Mouse (Mus musculus) kidney, embryonic 14.5 days (tissue): ENCODE results near the gene Pnliprp1. TPM values are rescaled to one million over a fixed set of nuclear protein-coding genes. Genes with fewer than 3 reads are reported as not detected.

Experiments used
- ATAC-seq: fragments of 200-750 bp; cut with Nextera tagmentation; 2 replicates; pipeline ENCODE4 v1.8.0; 2017; ENCODE audit warnings: moderate number of reproducible peaks, mild to moderate bottlenecking, moderate TSS enrichment, moderate library complexity; ENCODE audit not compliant: low FRiP score, low TSS enrichment
- H3K27ac ChIP-seq: fragments of 300-500 bp; sonication (generic); 2 replicates; pipeline ENCODE4 v1.5.1; 2014; ENCODE audit warnings: low read depth, mild to moderate bottlenecking, low read length, moderate library complexity, mixed read lengths
- H3K27me3 ChIP-seq: fragments of 300-500 bp; sonication (generic); 2 replicates; pipeline ENCODE4 v1.6.1; 2014; ENCODE audit warnings: mild to moderate bottlenecking, low read length; ENCODE audit not compliant: control insufficient read depth, insufficient read depth
- H3K36me3 ChIP-seq: fragments of 300-500 bp; sonication (generic); 2 replicates; pipeline ENCODE4 v1.6.1; 2014; ENCODE audit warnings: low read length, mixed read lengths; ENCODE audit not compliant: control insufficient read depth, insufficient read depth
- H3K4me1 ChIP-seq: fragments of 300-500 bp; sonication (generic); 2 replicates; pipeline ENCODE4 v1.6.1; 2014; ENCODE audit warnings: low read length, mixed read lengths; ENCODE audit not compliant: control insufficient read depth, insufficient read depth
- H3K4me2 ChIP-seq: fragments of 300-500 bp; sonication (generic); replicated peaks from 2 replicates; pipeline ENCODE4 v1.6.1; 2014; ENCODE audit warnings: low read depth, mild to moderate bottlenecking, low read length
- H3K4me3 ChIP-seq: fragments of 300-500 bp; sonication (generic); 2 replicates; pipeline ENCODE4 v1.5.1; 2014; ENCODE audit warnings: mild to moderate bottlenecking, low read length
- H3K9ac ChIP-seq: fragments of 300-500 bp; sonication (generic); 2 replicates; pipeline ENCODE4 v1.6.1; 2014; ENCODE audit warnings: low read depth, mild to moderate bottlenecking, low read length, moderate library complexity
- H3K9me3 ChIP-seq: fragments of 300-500 bp; sonication (generic); 2 replicates; pipeline ENCODE4 v1.6.1; 2016; ENCODE audit warnings: low read length; ENCODE audit not compliant: control insufficient read depth
- WGBS: fragments of 180-500 bp; shearing (Covaris S2); extraction: QIAGEN DNeasy Blood & Tissue Kit; methylation state at CpG from one replicate; pipeline ENCODE4 v1.1.7; 2014; 5-methylcytosine and 5-hydroxymethylcytosine counted together
- polyA plus RNA-seq: library from polyadenylated mRNA; unstranded; fragments of >200 nt; fragmentation: Nextera tagmentation; extraction: Ambion mirVana; gene quantifications from 2 replicates; pipeline ENCODE4 v1.2.1, GENCODE M21; 2014

The Pnliprp1 gene
- polyA plus RNA-seq, result 0.53 and 0.87 TPM in 2 replicates

DNA sequence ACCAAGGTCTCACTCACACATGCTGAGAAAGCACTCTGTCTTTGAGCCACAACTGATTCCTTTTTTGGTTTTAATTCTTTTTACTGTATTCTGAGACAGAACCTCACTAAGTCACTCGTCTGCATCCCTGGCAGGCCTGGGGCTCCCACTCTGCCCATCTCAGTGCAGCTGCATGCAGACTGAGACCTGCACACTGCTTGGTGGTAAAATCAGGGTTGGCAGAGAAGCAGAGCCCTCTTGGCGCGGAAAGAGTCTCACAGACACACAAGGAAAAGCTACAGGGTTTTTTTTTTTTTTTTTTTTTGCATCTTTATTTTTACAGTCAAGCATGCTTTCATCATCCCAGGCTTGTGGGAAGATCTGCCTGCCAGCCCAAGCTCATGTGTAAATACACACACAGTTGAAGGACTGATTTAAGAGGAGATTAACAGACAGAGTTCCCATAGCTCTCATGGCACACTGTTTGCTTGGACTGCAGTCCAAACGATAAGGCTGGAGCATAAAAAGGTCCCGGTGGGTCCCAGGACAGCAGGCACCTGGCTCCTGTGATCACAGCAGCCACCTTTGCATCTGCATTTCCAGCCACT is at the start of gene Pnliprp1:
TSS of gene Pnliprp1 (plus strand) at position 443 of the 587 bp plus-strand sequence.
- H3K4me3 ChIP-seq, result no peak within 1 kb of the TSS
- no peaks in the 10 kb centered on the region for H3K27me3 ChIP-seq
- no peaks in the 10 kb centered on the region for H3K9me3 ChIP-seq
- WGBS, result 48% methylated on average over 5 of the region's 5 CpGs
- H3K27ac ChIP-seq, result no peak within 1 kb of the TSS
- no peak within 1 kb of the TSS for H3K9ac ChIP-seq
- H3K36me3 ChIP-seq, result no peaks in the 10 kb centered on the region
- H3K4me1 ChIP-seq, result no peaks in the 10 kb centered on the region; the same call in 1 of the 2 replicates
- ATAC-seq, result no peak
- H3K4me2 ChIP-seq, result no peak within 1 kb of the TSS

DNA sequence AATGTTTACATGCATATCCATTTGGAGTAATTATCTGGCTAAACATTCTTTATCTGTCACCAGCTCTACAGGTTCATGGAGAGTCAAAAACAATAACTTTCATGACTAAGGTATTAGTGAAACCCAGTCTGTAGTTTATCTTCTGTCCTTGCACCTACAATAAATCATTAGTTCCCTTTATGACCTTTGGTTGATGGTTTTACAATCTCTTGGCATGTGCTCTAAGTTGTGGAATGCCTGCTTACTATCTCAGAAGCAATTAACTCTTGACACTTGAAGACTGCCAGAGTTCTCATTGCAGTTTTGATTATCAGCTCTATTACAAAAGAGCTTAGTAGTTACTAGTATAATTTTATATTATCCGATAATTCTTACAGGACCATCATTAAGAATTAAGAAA is 39.8 kb upstream of the Pnliprp1 start:
- no peak overlapping the region for H3K4me3 ChIP-seq
- H3K9ac ChIP-seq, result no peak overlapping the region
- no peaks in the 10 kb centered on the region for H3K4me1 ChIP-seq
- no peak for ATAC-seq
- H3K27ac ChIP-seq, result no peak overlapping the region
- 30% methylated on average over 1 of the region's 1 CpGs for WGBS
- H3K27me3 ChIP-seq, result no peaks in the 10 kb centered on the region
- H3K9me3 ChIP-seq, result no peaks in the 10 kb centered on the region
- H3K4me2 ChIP-seq, result no peak overlapping the region
- H3K36me3 ChIP-seq, result no peaks in the 10 kb centered on the region

DNA sequence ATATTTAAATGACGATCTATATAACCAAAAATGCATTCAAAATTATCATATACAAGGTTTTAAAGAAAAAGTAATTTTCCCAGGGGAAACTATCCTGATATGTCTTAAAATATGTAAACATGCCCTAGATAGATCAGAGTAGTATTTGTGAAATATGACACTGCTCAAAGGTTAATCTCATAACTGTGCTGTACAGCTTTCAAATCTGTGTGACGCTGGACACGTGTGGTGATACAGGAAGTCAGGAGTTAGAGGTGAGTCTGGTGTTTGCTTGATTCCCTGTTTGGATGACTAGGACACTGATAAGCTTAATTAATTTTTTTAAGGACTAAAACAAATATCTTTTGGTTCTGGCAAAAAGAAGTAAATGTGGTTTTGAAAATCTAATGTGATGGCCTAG is 33.4 kb upstream of the Pnliprp1 start:
- WGBS, result 76% methylated on average over 3 of the region's 3 CpGs
- Histone ChIP-seq H3K9ac (no peak overlapping the region), H3K4me1 (no peaks in the 10 kb centered on the region)

DNA sequence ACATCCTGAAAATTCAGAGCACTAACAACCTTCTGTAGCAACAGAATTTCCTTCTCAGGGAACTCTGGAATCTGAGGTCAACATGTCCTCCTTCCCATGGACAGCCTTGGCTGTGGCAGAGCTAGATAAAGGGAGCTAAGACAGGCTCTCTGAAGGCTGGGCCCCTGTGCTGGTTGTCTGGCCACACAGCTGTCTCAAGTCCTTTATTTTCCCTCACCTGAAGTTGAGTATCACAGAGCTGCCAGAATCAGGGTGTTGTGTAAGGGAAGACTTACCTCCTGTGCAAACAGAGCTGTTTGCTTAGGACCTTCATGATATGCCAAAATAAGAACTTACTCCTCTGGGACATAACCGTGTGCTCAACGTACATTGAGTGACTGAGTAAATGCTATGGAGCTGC is 32.5 kb upstream of the Pnliprp1 start:
- Histone ChIP-seq H3K4me3 (no peak overlapping the region), H3K4me1 (no peaks in the 10 kb centered on the region), H3K9me3 (no peaks in the 10 kb centered on the region), H3K36me3 (no peaks in the 10 kb centered on the region), H3K4me2 (no peak overlapping the region), H3K9ac (no peak overlapping the region), H3K27ac (no peak overlapping the region), H3K27me3 (no peaks in the 10 kb centered on the region)
- WGBS, result 77% methylated on average over 2 of the region's 2 CpGs
- ATAC-seq, result no peak

More for the DNA sequence above, 33.4 kb upstream of the Pnliprp1 start:
- no peaks in the 10 kb centered on the region for H3K27me3 ChIP-seq
- H3K4me3 ChIP-seq, result no peak overlapping the region
- no peaks in the 10 kb centered on the region for H3K9me3 ChIP-seq
- no peak overlapping the region for H3K27ac ChIP-seq
- no peaks in the 10 kb centered on the region for H3K36me3 ChIP-seq
- H3K4me2 ChIP-seq, result no peak overlapping the region
- no peak for ATAC-seq

DNA sequence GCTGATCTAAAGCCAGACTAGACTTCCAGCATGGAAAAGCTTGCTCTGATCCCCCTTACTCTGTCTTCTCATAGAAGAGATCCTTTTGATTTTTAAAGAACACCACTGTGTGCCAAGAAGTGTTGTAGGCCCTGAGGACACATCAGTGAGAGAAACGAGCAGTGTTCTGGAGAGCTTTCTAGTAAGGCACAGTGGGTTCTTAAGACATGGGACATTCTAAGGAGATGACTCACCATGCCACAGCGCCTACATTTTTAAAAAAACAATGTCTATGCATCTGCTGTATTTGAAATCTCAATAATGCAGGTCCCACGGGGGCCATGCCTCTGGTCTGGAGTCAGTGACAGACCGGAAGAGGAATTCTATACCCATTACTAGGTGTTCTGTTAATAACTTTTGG is 24.1 kb upstream of the Pnliprp1 start:
- Histone ChIP-seq H3K4me2 (no peak overlapping the region), H3K27ac (no peak overlapping the region), H3K9ac (no peak overlapping the region), H3K4me3 (no peak overlapping the region), H3K36me3 (no peaks in the 10 kb centered on the region), H3K9me3 (no peaks in the 10 kb centered on the region), H3K27me3 (no peaks in the 10 kb centered on the region), H3K4me1 (no peaks in the 10 kb centered on the region)
- WGBS, result 89% methylated on average over 4 of the region's 4 CpGs
- ATAC-seq, result no peak

DNA sequence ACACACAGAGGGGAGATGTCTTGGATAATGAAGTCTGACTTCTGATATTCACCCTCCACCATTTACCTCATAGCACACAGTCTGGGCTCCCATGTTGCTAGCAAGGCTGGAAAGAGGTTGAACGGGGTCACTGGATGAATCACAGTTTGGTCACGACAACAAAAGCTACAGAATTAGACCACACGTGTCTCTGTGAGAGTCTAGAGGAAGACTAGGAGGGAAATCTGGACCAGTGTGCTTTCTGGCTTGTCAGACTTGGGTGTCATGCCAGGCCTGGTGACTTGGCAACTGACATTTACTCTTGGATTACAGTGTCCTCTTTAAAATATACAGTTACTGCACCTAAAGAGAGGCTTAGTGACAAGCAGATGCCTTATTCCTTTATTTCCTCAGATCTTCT is 20.1 kb upstream of the Pnliprp1 start:
- H3K4me3 ChIP-seq, result no peak overlapping the region
- WGBS, result 69% methylated on average over 3 of the region's 3 CpGs
- H3K36me3 ChIP-seq, result no peaks in the 10 kb centered on the region
- ATAC-seq, result no peak
- H3K9ac ChIP-seq, result no peak overlapping the region
- H3K4me2 ChIP-seq, result no peak overlapping the region
- no peaks in the 10 kb centered on the region for H3K4me1 ChIP-seq
- H3K27me3 ChIP-seq, result no peaks in the 10 kb centered on the region
- H3K9me3 ChIP-seq, result no peaks in the 10 kb centered on the region
- no peak overlapping the region for H3K27ac ChIP-seq

DNA sequence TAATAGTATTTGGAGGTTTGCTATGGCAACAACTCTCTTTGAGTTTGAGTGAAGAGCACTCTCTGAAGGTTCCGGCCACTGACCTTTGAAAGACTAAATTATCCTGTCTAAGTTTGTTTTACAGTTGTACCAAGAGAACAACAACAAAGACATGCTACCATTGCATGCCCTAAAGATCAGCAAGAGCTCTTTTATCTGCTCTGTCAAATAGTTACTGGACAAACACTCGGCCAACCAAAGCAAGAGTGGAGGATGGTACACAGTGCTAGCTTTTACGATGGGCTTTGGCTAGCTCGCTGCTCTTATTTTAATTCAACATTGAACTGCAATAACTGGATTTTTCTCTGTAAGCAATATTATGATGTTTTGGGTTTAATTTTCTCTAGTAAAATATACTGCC is 10.8 kb upstream of the Pnliprp1 start:
- WGBS, result 69% methylated on average over 4 of the region's 4 CpGs

DNA sequence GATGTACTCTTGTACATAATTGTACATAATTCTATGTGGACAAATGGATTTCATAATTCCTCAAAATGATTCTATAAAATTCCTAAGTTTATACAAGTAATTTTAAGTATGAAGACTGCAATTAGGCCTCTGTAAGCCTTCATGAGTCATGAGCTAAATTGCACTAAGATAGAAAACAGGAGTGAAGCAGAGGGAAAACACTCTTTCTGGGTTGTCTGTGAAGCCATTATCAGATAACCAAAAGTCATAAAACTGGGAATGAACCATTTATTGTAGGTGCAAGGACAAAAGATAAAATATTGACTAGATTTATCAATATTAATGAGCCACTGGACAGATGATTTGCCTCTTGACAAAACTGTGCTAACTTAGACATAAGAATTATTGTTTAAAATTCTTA is 8.2 kb upstream of the Pnliprp1 start:
- Histone ChIP-seq H3K9me3 (no peaks in the 10 kb centered on the region), H3K4me3 (no peak overlapping the region), H3K36me3 (no peaks in the 10 kb centered on the region), H3K4me1 (no peaks in the 10 kb centered on the region), H3K9ac (no peak overlapping the region), H3K27ac (no peak overlapping the region), H3K27me3 (no peaks in the 10 kb centered on the region), H3K4me2 (no peak overlapping the region)
- ATAC-seq, result no peak

More for the DNA sequence above, 10.8 kb upstream of the Pnliprp1 start:
- Histone ChIP-seq H3K4me1 (no peaks in the 10 kb centered on the region), H3K36me3 (no peaks in the 10 kb centered on the region), H3K9ac (no peak overlapping the region), H3K4me2 (no peak overlapping the region), H3K27ac (no peak overlapping the region), H3K27me3 (no peaks in the 10 kb centered on the region), H3K4me3 (no peak overlapping the region), H3K9me3 (no peaks in the 10 kb centered on the region)
- no peak for ATAC-seq

DNA sequence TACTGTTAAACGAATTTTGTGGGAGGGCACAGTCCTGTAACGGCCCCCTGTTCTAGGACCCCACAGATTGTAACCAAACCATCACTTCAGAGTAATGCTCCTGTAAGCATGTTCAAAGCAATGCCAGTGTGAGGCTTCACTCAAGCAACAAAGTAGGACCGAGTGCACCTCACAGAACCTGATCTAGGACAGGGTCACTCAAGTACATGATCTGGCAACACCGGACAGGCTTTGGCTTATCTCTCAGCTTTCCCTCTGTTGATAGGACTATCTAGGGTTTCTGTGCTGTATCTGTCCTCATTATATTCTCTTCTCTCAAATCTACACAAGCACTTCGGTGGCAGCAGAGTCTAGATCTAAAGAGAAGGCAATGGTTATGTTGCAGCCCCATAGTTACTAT is 2.1 kb upstream of the Pnliprp1 start:
- WGBS, result 83% methylated on average over 5 of the region's 5 CpGs
- Histone ChIP-seq H3K27ac (no peak overlapping the region), H3K4me2 (no peak overlapping the region), H3K9ac (no peak overlapping the region), H3K9me3 (no peaks in the 10 kb centered on the region), H3K27me3 (no peaks in the 10 kb centered on the region), H3K4me3 (no peak overlapping the region), H3K4me1 (no peaks in the 10 kb centered on the region; the same call in 1 of the 2 replicates), H3K36me3 (no peaks in the 10 kb centered on the region)
- no peak for ATAC-seq
